ENCODE assay signal across 11 mouse cellular contexts in the genomic region with DNA sequence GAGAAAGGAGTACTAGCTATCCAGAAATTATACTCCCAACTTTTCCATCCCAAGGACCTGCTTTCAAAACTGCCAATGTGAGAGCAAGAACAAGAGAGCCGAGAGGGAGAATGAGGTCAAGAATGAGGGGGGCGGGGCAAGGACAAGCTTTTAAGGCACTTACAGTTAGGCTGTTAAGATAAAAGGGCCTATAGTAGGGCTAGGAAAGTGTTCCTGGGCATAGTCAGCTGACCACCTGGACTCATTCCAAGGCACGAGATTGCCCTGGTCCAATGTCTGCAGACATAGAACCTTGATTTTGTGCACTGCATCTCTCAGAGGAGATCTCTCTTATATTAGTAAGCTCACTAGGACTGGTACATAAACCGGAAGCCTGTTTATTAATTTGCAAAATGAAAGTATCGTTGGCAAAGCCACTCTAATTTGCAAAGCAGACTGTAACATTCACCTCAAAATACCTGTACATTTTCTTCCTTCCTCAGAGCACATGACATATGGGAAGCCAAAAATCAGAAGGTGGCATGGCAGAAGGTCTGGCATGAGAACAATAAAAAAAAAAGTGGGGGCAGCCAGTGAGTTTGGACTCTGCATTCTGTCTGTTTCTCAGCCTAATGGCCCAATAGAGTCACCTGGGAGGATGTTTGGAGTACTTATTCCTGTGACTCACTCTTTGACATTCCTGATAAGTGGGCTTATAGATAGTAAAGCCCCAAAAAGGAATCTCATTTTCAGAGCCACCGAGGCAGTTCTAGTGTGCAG. TPM values are rescaled to one million over a fixed set of nuclear protein-coding genes. Genes with fewer than 3 reads are reported as not detected.
DNase-seq lines count a peak whose midpoint lies in the region; ATAC-seq and TF ChIP-seq lines count a peak whose summit lies in the region.
"Had no signal": no experiment of that assay in that cellular context is flagged by ENCODE, and none has a peak within 500 bp of the region (broad histone marks: within the 10 kb centered on the region; RNA-seq: fewer than 3 reads in every experiment).

No protein-coding gene starts in this region.

- no peak overlapping the region for H3K4me3 ChIP-seq in kidney, embryonic 15.5 days (replicated peaks)
- H3K4me3 ChIP-seq in cerebellum, adult 2 months (replicated peaks; ENCODE audit: insufficient read depth, low read depth, low read length) = no peak overlapping the region
- no peak overlapping the region for H3K4me3 ChIP-seq in forebrain, embryonic 14.5 days (ENCODE audit: low read depth, low read length)
- H3K4me3 ChIP-seq: embryonic facial prominence, embryonic 10.5 days; midbrain, embryonic 10.5 days had no signal

- 62% methylated on average over 6 of the region's 6 CpGs for WGBS in kidney, embryonic 15.5 days
- WGBS in cerebellum, adult 2 months = 25% methylated on average over 6 of the region's 6 CpGs
- whole genome bisulfite sequencing in forebrain, embryonic 14.5 days = 71% methylated on average over 6 of the region's 6 CpGs

- no peak for TF ChIP-seq CTCF in cerebellum, adult 2 months (IDR thresholded peaks at IDR 0.05; ENCODE audit: borderline replicate concordance, insufficient read depth, low read depth, low read length)

- DNase-seq in kidney, adult 11 months = peak; percentile 74
- DNase-seq in cerebellum, adult 2 months = peak; percentile 63 to 80
- DNase-seq in kidney, adult 8-10 months = peak; percentile 69 to 74
- peak; percentile 72 for DNase-seq in lung, postnatal 14 days
- DNase-seq in forebrain, embryonic 14.5 days (ENCODE audit: low spot score) = no peak
- no peak for DNase-seq in ovary, postnatal 10 days (ENCODE audit: low spot score)
- DNase-seq in thymus, postnatal 36 days = no peak
- DNase-seq: adrenal gland, postnatal 25 days had no signal

- H3K27me3 ChIP-seq in kidney, embryonic 15.5 days = no peaks in the 10 kb centered on the region
- H3K27me3 ChIP-seq in cerebellum, adult 2 months (ENCODE audit: control insufficient read depth, insufficient read depth, low read length) = no peaks in the 10 kb centered on the region
- no peaks in the 10 kb centered on the region for H3K27me3 ChIP-seq in forebrain, embryonic 14.5 days (replicated peaks; ENCODE audit: control insufficient read depth, insufficient read depth, low read length)

- no peak overlapping the region for H3K27ac ChIP-seq in kidney, embryonic 15.5 days
- H3K27ac ChIP-seq in cerebellum, adult 2 months (ENCODE audit: insufficient read depth, low read length) = peak overlapping the region; percentile 61
- H3K27ac ChIP-seq in forebrain, embryonic 14.5 days (ENCODE audit: low read depth, low read length) = no peak overlapping the region
- H3K27ac ChIP-seq: midbrain, embryonic 10.5 days had no signal

- ATAC-seq in kidney, embryonic 15.5 days (replicated peaks; ENCODE audit: low FRiP score) = no peak
- ATAC-seq in forebrain, embryonic 14.5 days = no peak

- H3K9me3 ChIP-seq in kidney, embryonic 15.5 days (replicated peaks) = no peaks in the 10 kb centered on the region
- no peaks in the 10 kb centered on the region for H3K9me3 ChIP-seq in forebrain, embryonic 14.5 days (replicated peaks; ENCODE audit: control insufficient read depth, low read length)
- H3K9me3 ChIP-seq: embryonic facial prominence, embryonic 10.5 days; midbrain, embryonic 10.5 days had no signal

- peaks cover 8% of the 10 kb centered on the region for H3K4me1 ChIP-seq in kidney, embryonic 15.5 days
- H3K4me1 ChIP-seq in cerebellum, adult 2 months (ENCODE audit: control insufficient read depth, insufficient read depth, low read length) = peaks cover 3% of the 10 kb centered on the region; the same call in 1 of the 2 replicates
- peaks cover 4% of the 10 kb centered on the region; the same call in 1 of the 2 replicates for H3K4me1 ChIP-seq in forebrain, embryonic 14.5 days (ENCODE audit: control insufficient read depth, insufficient read depth, low read length)

- no peak overlapping the region for H3K9ac ChIP-seq in kidney, embryonic 15.5 days
- no peak overlapping the region for H3K9ac ChIP-seq in forebrain, embryonic 14.5 days (ENCODE audit: low read length)

- H3K4me2 ChIP-seq in kidney, embryonic 15.5 days = no peak overlapping the region
- H3K4me2 ChIP-seq in forebrain, embryonic 14.5 days (ENCODE audit: low read length) = no peak overlapping the region

- H3K36me3 ChIP-seq in kidney, embryonic 15.5 days = no peaks in the 10 kb centered on the region
- H3K36me3 ChIP-seq in forebrain, embryonic 14.5 days (ENCODE audit: control insufficient read depth, insufficient read depth, low read length) = no peaks in the 10 kb centered on the region
- H3K36me3 ChIP-seq: embryonic facial prominence, embryonic 10.5 days; midbrain, embryonic 10.5 days had no signal

- TF ChIP-seq POLR2A in cerebellum, adult 2 months (IDR thresholded peaks at IDR 0.05; ENCODE audit: borderline replicate concordance, insufficient read depth, low read length) = no peak

RNA-seq across cellular contexts. Expression of a gene that starts 21.0 kb away (rescaled TPM):
- 70.3 and 74.0 TPM in 2 replicates for polyA plus RNA-seq in kidney, embryonic 15.5 days (2015; fragmentation: Nextera tagmentation; extraction: Ambion mirVana)
- 76.7 and 87.0 TPM in 2 replicates for polyA plus RNA-seq in cerebellum, adult 2 months (2012; rRNA removed)
- polyA plus RNA-seq in forebrain, embryonic 14.5 days (2014; fragmentation: Nextera tagmentation; extraction: Ambion mirVana) = 40.7 and 46.4 TPM in 2 replicates

RNA-seq across cellular contexts. Expression of a gene that starts 31.5 kb away (rescaled TPM):
- 62.3 and 69.4 TPM in 2 replicates for polyA plus RNA-seq in kidney, embryonic 15.5 days (2015; fragmentation: Nextera tagmentation; extraction: Ambion mirVana)
- 7.0 and 8.3 TPM in 2 replicates for polyA plus RNA-seq in cerebellum, adult 2 months (2012; rRNA removed)
- 26.9 and 28.9 TPM in 2 replicates for polyA plus RNA-seq in forebrain, embryonic 14.5 days (2014; fragmentation: Nextera tagmentation; extraction: Ambion mirVana)

RNA-seq across cellular contexts. Expression of a gene that starts 55.1 kb away (rescaled TPM):
- polyA plus RNA-seq in kidney, embryonic 15.5 days (2015; fragmentation: Nextera tagmentation; extraction: Ambion mirVana) = 1.0 and 1.7 TPM in 2 replicates
- 0.36 and 0.73 TPM in 2 replicates for polyA plus RNA-seq in cerebellum, adult 2 months (2012; rRNA removed)
- 2.7 and 3.6 TPM in 2 replicates for polyA plus RNA-seq in forebrain, embryonic 14.5 days (2014; fragmentation: Nextera tagmentation; extraction: Ambion mirVana)

Comparison
In these comparisons a context has a peak if more than half of its experiments do, and no peak if none do; other contexts are left out.
1. DNase-seq: peak in kidney, adult 11 months (single experiment), cerebellum, adult 2 months (2 of 2), kidney, adult 8-10 months (2 of 2) and lung, postnatal 14 days (single experiment); none in forebrain, embryonic 14.5 days (single experiment), ovary, postnatal 10 days (single experiment) and thymus, postnatal 36 days (0 of 2).